Mouse (Mus musculus) common myeloid progenitor, adult 5-6 weeks (primary cell): ENCODE measurements around the gene Rfx6. TPM values are rescaled to one million over a fixed set of nuclear protein-coding genes. Genes with fewer than 3 reads are reported as not detected.
A peak's percentile ranks its signal among the peaks of the same experiment; 100 is the strongest.

Experiments used
- ATAC-seq: replicated peaks from 2 replicates; pipeline ENCODE4 v1.8.0; 2016; ENCODE audit warnings: low read depth, mild to moderate bottlenecking, moderate TSS enrichment, inconsistent platforms; ENCODE audit not compliant: poor library complexity, severe bottlenecking
- total RNA-seq: library from RNA; stranded (forward); fragments of 200-1000, 187-1606 nt; gene quantifications from 2 replicates; pipeline ENCODE4 v1.2.3, GENCODE M21; 2017

Gene Rfx6
- not detected in 2 replicates for total RNA-seq

DNA sequence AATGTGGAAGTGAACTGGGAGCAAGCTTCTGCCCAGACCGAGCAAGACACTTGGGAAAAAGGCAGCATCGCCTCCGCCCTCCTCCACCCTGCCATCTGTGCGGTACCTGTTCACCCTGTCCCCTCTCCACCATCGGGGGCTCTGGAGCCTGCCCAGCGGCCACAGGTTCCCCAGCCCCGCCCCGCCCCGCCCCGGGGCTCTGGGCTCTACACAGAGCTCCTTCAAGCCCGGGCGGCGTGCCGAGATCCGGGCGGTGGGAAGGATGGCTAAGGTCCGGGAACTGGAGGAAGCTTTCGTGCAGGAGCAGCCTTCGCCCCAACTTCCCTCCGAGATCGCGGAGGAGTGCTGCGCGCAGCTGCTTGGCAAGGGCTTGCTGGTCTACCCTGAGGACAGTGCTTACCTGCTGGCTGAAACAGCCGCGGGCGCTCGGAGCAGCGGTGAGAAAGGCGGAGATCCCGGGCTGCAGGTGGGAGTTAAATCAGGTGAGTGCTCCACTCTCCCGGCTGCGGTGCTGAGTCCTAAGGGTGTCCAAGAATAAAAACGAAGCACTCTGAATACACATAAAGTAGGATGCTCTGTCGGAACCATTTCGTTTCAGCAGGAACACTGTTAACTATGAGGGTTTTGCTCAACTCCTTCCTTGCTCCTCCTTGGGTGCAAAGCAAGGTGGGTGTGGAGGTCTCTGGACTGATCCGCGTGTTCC is at the start of gene Rfx6:
TSS of gene Rfx6 (plus strand) at position 209 of the 703 bp plus-strand sequence.
- peak; percentile 47 for ATAC-seq

DNA sequence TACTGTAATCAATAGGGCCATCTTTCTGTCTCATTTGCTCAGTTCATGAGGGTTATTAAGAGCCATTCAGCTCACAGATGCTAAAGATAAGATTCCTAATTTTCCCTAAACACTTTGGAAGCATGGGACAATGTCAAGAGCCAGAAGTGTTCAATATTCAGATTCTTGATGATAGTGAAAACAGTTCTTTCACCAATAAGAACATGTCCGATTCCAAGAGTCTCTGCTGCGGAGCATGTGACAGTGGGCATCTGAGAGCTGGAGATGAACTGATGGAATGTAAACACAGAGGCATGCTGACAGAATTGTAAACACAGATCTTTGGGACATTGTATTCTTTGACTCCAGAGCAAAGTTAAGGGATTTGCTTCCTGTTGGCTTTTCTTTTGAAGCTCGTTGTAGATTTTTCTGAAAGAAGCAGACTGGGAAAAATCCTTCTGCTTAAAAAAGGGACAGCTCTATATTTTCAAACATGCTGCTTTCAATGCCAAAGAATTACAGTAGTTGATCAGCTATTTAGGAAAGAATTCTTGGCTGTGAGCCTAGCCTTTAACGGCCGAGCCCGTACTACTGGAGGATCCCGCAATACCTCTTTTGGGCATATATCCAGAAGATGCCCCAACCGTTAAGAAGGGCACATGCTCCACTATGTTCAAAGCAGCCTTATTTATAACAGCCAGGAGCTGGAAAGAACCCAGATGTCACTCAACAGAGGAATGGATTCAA is 46.0 kb upstream of the Rfx6 start, which contains the start of gene Gprc6a:
TSS of gene Gprc6a (minus strand) at position 51 of the 726 bp plus-strand sequence.
- no peak for ATAC-seq

DNA sequence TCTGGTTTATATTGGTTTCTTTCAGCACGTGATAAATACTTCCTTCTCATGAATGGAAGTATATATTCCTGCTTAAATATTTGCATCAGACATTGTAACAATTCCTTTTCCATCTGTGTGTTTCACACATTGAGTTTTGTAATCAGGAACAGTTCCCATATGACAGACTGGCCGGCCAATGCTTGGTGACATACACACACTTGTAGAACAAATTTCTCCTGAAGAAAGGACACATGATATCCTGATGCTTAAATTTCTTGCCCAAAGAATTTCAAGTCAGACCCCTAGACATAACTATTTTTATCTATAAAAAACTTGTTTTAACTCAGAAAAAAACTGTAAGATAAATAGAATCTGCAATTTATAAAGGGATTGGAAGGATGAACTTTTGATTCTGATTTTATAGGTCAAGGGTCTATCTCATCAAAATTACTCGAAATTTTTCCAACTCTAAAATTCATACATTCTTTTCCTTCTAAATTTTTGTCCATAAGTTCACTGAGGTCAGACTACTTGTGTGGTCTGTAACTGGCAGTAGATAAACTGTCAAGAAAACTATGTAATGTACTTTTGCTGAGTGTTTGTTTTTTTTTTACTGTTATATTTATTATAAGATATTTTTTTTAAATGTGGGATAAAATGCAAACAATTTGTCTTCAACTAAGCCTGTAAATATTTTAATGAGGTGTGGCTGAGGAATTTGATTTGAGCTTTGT is 27.9 kb upstream of the Rfx6 start:
- ATAC-seq: no peak

DNA sequence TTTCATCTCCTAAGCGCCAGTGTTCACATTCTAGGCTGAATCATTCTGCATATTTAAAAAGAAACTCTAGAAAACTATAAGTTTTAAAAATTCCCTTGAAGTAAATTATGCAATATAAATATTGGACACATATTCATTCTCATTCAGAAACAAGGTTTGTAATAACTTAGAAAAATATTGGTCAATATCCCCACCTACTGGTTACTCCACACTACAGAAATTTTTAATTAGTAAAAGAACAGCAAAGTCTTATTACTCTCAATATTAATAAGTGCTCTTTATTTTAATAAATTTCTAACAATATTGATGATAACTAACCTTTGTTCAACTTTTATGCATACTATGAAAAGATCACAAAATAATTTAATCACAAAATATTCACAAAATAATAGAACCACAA is 20.2 kb upstream of the Rfx6 start:
- 0 out of 2 replicates have a peak, but pooled peaks have one; percentile 32 for ATAC-seq

DNA sequence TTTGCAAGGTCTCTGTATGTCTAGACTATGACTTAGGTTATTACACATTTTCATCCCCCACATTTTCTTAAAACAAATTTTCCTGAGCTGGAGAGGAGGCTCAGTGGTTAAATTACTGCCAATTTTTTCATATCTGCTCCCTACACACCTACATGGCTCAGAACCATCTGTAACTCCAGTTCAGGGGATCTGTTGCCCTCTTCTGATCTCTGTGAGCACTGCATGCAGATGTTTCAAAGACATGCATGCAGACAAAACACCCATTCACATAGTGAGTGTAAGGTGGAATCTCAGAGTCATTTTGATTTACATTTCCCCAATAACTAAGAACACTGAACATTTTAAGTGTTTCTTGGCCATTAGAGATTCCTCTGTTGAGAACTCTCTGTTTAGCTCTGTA is 8.2 kb upstream of the Rfx6 start:
- ATAC-seq: 0 out of 2 replicates have a peak, but pooled peaks have one; percentile 60

DNA sequence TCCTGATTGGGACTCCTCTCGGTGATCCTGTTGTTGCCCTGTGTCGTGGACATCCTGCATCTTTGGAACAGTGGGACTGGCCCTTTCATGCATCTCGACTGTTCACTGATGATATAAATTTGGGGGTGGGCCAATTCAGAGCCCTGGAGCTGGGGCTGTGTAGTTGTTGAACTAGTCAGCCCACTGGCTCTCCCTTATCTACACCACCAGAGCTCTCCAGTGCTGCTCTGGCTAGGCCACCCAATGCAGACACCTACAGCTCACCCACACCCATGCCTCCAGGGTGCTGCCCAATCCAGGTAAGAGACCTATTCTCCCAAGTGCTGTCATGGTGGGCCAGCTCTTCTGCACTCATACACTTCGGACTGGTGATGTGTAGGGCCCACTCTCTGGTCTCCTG is 6.0 kb upstream of the Rfx6 start:
- no peak for ATAC-seq

DNA sequence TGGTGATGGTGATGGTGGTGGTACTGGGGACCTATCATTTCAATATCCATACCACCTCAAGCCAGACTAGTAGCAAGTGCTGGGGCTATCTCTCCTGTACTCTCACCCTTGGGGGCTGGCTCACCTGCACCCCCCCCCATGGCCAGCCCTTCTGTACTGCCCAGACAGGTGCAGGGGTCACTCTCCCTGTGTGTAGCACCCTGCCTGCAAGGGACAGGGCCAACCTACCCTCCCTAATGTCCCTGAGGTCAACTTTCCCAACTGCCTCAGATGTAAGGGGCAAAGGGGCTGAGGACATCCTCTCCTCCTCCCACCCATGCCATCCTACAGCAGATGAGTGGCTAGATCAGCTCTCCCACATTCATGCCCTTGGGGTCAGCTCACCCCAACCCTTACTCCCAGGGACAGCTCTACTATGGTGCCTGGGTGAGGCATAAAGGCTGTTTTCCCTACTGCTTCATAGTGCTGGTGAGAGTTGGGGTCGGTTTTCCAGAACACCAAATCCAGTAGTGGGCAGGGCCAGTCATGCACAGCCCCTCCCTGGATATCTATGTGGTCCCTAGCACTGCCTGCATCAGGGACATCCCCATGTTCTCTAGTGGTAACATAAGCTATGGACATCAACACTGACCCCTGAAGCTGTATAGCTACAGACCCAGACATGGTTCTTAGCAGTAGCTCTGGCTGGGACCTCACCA is 5.3 kb upstream of the Rfx6 start:
- ATAC-seq: no peak

DNA sequence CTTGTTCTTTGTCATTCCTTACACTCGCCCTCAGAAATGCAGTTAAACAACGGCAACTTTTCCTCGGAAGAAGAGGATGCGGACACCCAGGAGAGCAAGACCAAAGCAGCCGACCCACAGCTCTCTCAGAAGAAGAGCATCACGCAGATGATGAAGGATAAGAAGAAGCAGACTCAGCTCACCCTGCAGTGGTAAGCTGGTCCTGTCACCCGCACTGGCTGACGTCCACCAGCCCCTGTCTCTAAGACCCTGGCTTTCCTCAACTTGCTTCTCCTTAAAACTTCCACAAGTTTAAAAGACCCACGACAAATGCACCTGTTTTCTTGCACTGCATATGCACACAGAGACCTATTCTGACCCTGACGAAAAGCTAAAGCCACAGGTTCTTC is 689 bp downstream of the Rfx6 start:
- ATAC-seq: 0 out of 2 replicates have a peak, but pooled peaks have one; percentile 11

DNA sequence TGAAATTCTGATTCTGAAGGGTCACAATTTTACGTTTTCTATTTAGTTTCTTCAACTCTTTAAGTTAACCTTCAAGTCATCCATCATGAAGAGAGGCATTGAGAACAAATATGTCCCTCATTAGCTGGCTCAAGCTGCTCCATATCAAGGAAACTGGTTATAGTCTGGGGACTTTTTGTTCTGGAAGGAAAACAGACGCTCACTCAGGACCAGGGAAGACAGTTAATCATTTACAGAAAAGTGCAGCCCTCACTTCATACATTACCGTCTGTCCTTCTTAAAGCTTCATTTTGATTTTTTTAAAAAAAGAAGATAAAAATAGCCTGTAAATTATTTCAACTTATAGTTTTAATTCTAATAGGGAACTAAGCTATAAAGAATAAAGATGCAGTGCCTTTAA is 43.3 kb downstream of the Rfx6 start:
- no peak for ATAC-seq

DNA sequence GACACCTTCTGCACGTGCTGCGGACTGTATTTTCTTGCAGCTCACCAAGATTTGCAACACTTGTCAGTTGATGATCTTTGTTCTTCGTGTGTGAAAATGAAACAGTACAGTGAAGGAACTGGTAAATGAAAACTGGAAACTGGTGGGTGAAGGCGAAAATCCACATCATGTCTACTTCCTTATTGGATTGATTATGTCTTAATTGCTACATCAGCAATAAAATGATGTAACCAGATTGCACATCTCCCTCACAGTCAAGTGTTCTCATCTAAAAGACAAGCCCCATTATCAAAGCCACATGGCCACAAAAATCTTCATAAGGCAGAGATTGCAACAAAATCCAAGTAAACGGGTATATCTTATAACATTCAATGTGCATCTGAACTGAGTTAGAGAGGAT is 83.9 kb downstream of the Rfx6 start:
- no peak for ATAC-seq

DNA sequence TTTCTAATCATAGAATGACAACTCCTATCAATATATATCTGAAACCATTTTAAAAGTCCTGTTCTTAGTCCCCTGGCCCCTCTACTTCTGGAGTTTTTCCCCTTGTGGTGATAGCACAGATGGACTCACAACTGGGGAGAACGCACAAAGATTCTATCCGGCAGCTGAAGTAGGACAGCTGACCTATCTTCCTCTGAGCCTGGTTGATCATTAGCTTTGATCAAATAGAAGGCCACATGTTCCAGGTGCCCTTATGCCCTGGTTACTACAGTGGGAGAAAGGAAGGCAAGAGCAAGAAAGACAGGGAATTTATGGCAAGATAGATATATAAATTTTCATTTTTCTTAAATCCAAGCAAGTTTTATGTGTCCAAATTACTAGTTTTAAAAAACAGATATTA is 85.7 kb downstream of the Rfx6 start:
- no peak for ATAC-seq

DNA sequence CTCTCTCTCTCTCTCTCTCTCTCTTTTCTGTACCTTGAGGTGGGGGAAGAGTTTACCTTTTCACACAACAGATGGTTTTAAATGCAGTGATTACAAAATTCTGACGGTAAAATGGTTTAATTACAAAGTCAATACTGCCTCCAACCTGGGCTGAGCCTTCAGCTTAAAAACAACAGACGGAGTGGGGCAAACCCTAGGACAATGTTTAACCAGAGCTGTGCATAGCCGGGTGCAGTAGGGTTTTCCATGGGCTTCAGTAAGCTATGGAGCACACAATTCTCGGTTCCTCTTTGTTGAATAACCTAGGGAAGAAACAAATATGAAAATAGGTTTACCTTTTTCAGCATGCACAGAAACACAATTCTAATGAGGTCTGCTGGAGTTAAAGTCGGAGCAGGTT is 90.9 kb downstream of the Rfx6 start:
- no peak for ATAC-seq

DNA sequence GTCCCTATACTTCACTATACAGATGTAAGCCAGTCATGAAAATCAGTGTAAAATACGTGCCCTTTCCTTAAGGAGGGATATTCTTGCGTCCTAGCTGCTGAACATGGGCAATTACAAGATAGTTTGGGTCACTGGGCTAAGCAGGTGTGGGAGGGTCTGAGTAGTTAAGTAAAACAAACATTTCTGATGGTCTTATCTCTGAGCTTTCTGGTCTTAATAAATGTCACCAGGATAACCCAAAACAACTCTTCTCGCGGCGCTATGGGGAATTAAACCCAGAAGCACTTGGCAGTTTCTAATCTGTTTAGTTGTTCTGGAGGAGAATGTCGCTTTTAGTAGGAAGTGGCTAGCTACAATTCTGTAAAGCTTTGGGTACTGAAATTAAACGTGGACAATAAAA is 91.7 kb downstream of the Rfx6 start:
- no peak for ATAC-seq

DNA sequence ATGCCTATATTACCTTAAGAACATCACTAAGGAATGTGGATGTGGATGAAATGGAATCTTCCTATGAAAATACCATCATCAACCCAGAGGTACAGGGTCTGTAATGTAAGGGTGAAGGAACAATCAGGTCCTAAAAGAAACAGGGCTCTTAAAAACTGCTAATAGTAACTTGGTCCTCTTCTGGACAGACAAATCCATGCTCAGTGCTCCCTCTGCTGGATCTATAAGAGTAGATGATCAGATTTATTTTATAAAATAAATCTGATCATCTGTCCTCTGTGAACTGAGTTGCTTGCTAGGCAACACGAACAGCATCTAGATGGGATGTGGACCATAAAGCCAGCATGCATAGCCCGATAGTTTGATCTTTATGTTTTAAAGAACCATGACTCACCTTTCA is 102.1 kb downstream of the Rfx6 start:
- no peak for ATAC-seq

Other genes starting within 250 kb of the Rfx6 start
- gene Gm49339, start 197.1 kb upstream of the Rfx6 start, total RNA-seq: not detected in 2 replicates
- 8.1 and 11.0 TPM in 2 replicates for gene Lilr4b, start 197.1 kb upstream of the Rfx6 start, total RNA-seq
- gene Lilrb4a, start 186.8 kb upstream of the Rfx6 start, total RNA-seq: 11.6 and 17.0 TPM in 2 replicates
- not detected in 2 replicates for gene Fam162b, start 87.2 kb upstream of the Rfx6 start, total RNA-seq
- gene Gprc6a, start 46.3 kb upstream of the Rfx6 start, total RNA-seq: not detected in 2 replicates